Mouse (Mus musculus) ES-E14 (cell line): ENCODE results near the gene Lefty1. TPM values are rescaled to one million over a fixed set of nuclear protein-coding genes. Genes with fewer than 3 reads are reported as not detected.
A peak's percentile ranks its signal among the peaks of the same experiment; 100 is the strongest.

Source experiments
- DNase-seq: peaks from one replicate; pipeline ENCODE4 v3.0.0-alpha.2; 2013; ENCODE audit warnings: low read depth, low spot score
- H3K27ac ChIP-seq: 2 replicates; pipeline ENCODE4 v1.5.1; 2012; ENCODE audit warnings: low read depth, mild to moderate bottlenecking, low read length, moderate library complexity, mixed read lengths; ENCODE audit not compliant: poor library complexity, insufficient read depth, severe bottlenecking
- H3K36me3 ChIP-seq: 2 replicates; pipeline ENCODE4 v1.6.1; 2012; ENCODE audit warnings: mild to moderate bottlenecking, low read length, moderate library complexity, mixed read lengths; ENCODE audit not compliant: control insufficient read depth, poor library complexity, insufficient read depth, severe bottlenecking
- H3K4me1 ChIP-seq, 2 experiments: fragments of 150-350 bp in 1 of 2; sonication (generic) in 1 of 2; 2 replicates each; pipeline ENCODE4 v1.6.1; 2012; ENCODE audit warnings: low read length in 2 of 2, mild to moderate bottlenecking in 1 of 2, mixed read lengths in 1 of 2; ENCODE audit not compliant: control insufficient read depth in 2 of 2, insufficient read depth in 2 of 2, poor library complexity in 1 of 2
- H3K4me3 ChIP-seq, 2 experiments: fragments of 150-350 bp in 1 of 2; sonication (generic) in 1 of 2; 2 replicates each; pipeline ENCODE4 v1.5.1; 2012; ENCODE audit warnings: low read length in 2 of 2, low read depth in 1 of 2, mild to moderate bottlenecking in 1 of 2, mixed read lengths in 1 of 2; ENCODE audit not compliant: insufficient read depth in 1 of 2, poor library complexity in 1 of 2, severe bottlenecking in 1 of 2
- H3K9ac ChIP-seq: 2 replicates; pipeline ENCODE4 v1.6.1; 2012; ENCODE audit warnings: low read depth, mild to moderate bottlenecking, low read length, mixed read lengths; ENCODE audit not compliant: poor library complexity, insufficient read depth, severe bottlenecking
- H3K9me3 ChIP-seq: fragments of 150-350 bp; sonication (generic); 2 replicates; pipeline ENCODE4 v1.6.1; 2012; ENCODE audit warnings: low read depth, mild to moderate bottlenecking, low read length; ENCODE audit not compliant: control insufficient read depth, insufficient read depth
- CHD2 ChIP-seq: IDR thresholded peaks from 2 replicates; pipeline ENCODE4 v1.6.1; 2014; ENCODE audit warnings: mild to moderate bottlenecking, low read depth, low read length, inconsistent platforms
- HCFC1 ChIP-seq: IDR thresholded peaks from 2 replicates; pipeline ENCODE4 v1.6.1; 2012; ENCODE audit warnings: low read length, inconsistent platforms, borderline replicate concordance; ENCODE audit not compliant: insufficient read depth
- MAFK ChIP-seq: IDR thresholded peaks from 2 replicates; pipeline ENCODE4 v1.6.1; 2014; ENCODE audit warnings: mild to moderate bottlenecking, low read depth, low read length, inconsistent platforms; ENCODE audit not compliant: insufficient read depth
- ZC3H11A ChIP-seq: IDR thresholded peaks from 2 replicates; pipeline ENCODE4 v1.6.1; 2012; ENCODE audit warnings: low read depth, mild to moderate bottlenecking, inconsistent platforms, low read length, borderline replicate concordance
- ZNF384 ChIP-seq: IDR thresholded peaks from 2 replicates; pipeline ENCODE4 v1.6.1; 2012; ENCODE audit warnings: low read depth, low read length, inconsistent platforms
- in situ Hi-C, 2 experiments: fragments of 600-800 bp; cut with MboI; formaldehyde crosslinking; loops; one replicate each; pipeline ENCODE4 v1.15.1; 2025; ENCODE audit warnings: low sequenced_read_pairs in 2 of 2, inconsistent platforms in 1 of 2; ENCODE audit not compliant: unreplicated experiment in 2 of 2
- total RNA-seq: library from RNA; depleted of rRNA; stranded (reverse); fragments of 300-350 nt; gene quantifications from 2 replicates; pipeline ENCODE4 v1.2.3, GENCODE M21; 2012

Gene Lefty1
- total RNA-seq, 1 experiment = 281 TPM

DNA sequence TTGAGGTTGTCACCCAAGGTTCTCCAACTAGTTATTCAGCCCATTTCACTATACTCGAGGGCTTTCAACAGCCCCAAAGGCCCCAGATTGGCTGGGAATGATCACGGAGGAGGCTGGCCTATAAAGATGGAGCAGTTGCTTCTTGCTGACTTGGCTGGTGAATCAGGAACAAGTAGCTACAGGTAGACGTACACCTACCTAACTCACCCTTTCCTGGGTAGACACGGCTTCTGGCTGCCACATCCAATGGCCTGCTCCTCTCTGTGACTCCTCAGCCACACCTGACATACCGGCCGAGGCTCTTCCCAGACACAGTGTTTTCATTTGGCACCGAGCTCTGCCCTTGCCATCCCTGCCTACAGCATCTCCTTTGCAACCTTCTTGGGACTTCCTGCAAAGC lies 32.4 kb downstream of the Lefty1 start:
- Histone ChIP-seq H3K9me3 (no peaks in the 10 kb centered on the region), H3K27ac (no peak overlapping the region), H3K36me3 (peaks cover 22% of the 10 kb centered on the region; the same call in 1 of the 2 replicates), H3K4me1 (peaks cover 0 to 5% of the 10 kb centered on the region in 2 experiments; a peak in 2 of 4 replicates), H3K9ac (no peak overlapping the region), H3K4me3 (no peak overlapping the region)
- in situ Hi-C loops = no loop called here
- no peak for DNase-seq
- TF ChIP-seq HCFC1 = no peak
- TF ChIP-seq ZNF384 = no peak
- TF ChIP-seq ZC3H11A = no peak
- TF ChIP-seq CHD2 = no peak
- no peak for TF ChIP-seq MAFK

- no peak for DNase-seq
- Histone ChIP-seq H3K36me3 (peaks cover 12% of the 10 kb centered on the region; the same call in 1 of the 2 replicates), H3K9me3 (no peaks in the 10 kb centered on the region), H3K4me3 (no peak overlapping the region), H3K4me1 (peaks cover 0 to 10% of the 10 kb centered on the region in 2 experiments; a peak in 2 of 4 replicates), H3K9ac (no peak overlapping the region), H3K27ac (no peak overlapping the region)
- TF ChIP-seq ZC3H11A = no peak
- TF ChIP-seq HCFC1 = no peak
- no peak for TF ChIP-seq CHD2
- no peak for TF ChIP-seq ZNF384
- no peak for TF ChIP-seq MAFK
- in situ Hi-C loops = no loop called here
These were observed 38.1 kb downstream of the Lefty1 start for GRCm38 (mm10) chr1:180972941-180973340.

- Histone ChIP-seq H3K9ac (no peak overlapping the region), H3K9me3 (no peaks in the 10 kb centered on the region), H3K4me3 (no peak overlapping the region), H3K27ac (peak overlapping the region; percentile 6; the same call in 1 of the 2 replicates), H3K4me1 (peaks cover 0 to 12% of the 10 kb centered on the region in 2 experiments; a peak in 2 of 4 replicates), H3K36me3 (peaks cover 10% of the 10 kb centered on the region; the same call in 1 of the 2 replicates)
- in situ Hi-C loops = no loop called here
- TF ChIP-seq ZC3H11A (0 out of 2 replicates have a peak, but pooled peaks have one; percentile 43), HCFC1 (no peak)
- DNase-seq = peak; percentile 70
These were observed 39.4 kb downstream of the Lefty1 start for GRCm38 (mm10) chr1:180974126-180974746.

DNA sequence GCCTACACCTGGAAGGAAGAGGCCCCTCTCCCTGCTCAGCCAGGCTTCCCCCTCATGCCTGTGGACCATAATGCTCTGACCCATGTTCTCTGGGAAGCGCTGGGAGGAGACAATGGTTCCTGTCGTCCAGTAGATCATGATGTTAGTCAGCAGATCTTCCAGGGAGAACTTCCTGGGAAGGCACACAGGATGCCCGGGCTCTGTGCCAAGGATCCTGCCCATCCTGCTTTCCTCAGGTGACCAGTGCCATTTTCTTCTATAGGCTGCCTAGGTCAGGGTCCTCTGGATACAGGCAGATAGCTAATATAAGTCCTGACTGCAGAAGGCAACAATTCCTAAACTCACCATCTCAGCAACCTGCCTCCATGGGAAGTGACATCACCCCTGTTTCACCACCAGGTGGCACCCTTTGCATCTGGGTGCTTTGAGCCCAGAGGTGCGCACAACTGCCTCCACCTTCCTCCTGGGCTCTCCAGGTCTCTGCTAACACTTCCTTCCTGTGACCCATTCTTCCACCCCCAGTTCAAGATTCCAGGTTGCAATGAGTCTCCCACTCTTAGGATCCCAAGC lies 41.4 kb downstream of the Lefty1 start:
- Histone ChIP-seq H3K9ac (no peak overlapping the region), H3K4me3 (no peak overlapping the region), H3K9me3 (no peaks in the 10 kb centered on the region), H3K36me3 (peaks cover 7% of the 10 kb centered on the region; the same call in 1 of the 2 replicates), H3K4me1 (peaks cover 0 to 25% of the 10 kb centered on the region in 2 experiments; a peak in 2 of 4 replicates), H3K27ac (no peak overlapping the region)
- in situ Hi-C loops = no loop called here
- TF ChIP-seq ZNF384 = no peak
- TF ChIP-seq ZC3H11A = peak; percentile 38; the same call in 1 of the 2 replicates
- TF ChIP-seq CHD2 = no peak
- no peak for TF ChIP-seq MAFK
- no peak for TF ChIP-seq HCFC1
- DNase-seq = peak; percentile 56
